Mouse (Mus musculus) testis, adult 2 months (tissue): ENCODE data around the gene Mettl18.

ENCODE experiments used
- CTCF ChIP-seq: fragments of 200-500 bp; IDR thresholded peaks from 2 replicates; pipeline ENCODE4 v1.5.1; 2012; ENCODE audit warnings: low read depth, mild to moderate bottlenecking, inconsistent platforms, low read length, moderate library complexity; ENCODE audit not compliant: control insufficient read depth, insufficient read depth, insufficient replicate concordance
- POLR2A ChIP-seq: fragments of 200-500 bp; IDR thresholded peaks from 2 replicates; pipeline ENCODE4 v1.6.1; 2012; ENCODE audit warnings: low read depth, mild to moderate bottlenecking, inconsistent platforms, low read length, moderate library complexity; ENCODE audit not compliant: control insufficient read depth

DNA sequence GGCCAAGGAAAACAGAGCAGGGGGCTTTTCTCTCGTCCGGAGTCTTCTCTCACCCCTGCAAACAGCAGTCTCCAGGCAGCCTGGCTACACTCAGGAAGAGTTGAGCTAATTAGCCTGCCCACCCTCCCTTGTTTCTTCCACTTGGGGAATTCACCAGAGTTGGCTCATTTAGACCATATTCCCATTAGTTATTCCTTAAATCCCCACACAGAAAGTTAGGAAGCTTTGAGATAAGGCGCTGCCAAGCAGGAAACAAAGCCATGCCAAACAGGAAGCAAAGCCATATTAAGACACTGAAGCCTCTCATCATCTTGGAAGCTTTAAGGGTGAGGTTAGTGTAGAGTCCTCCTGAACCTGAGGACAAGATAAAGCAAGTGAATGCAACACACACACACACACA lies 48.9 kb downstream of the Mettl18 start:
- TF ChIP-seq CTCF (no peak), POLR2A (no peak)
